Mouse (Mus musculus) lung, adult 18-20 months (tissue): ENCODE data around the gene Maml3.

Experiments
- DNase-seq, 2 experiments: peaks; one replicate each; pipeline ENCODE4 v3.0.0; 2022; ENCODE audit warnings: mixed read lengths in 2 of 2

Maml3 gene

DNA sequence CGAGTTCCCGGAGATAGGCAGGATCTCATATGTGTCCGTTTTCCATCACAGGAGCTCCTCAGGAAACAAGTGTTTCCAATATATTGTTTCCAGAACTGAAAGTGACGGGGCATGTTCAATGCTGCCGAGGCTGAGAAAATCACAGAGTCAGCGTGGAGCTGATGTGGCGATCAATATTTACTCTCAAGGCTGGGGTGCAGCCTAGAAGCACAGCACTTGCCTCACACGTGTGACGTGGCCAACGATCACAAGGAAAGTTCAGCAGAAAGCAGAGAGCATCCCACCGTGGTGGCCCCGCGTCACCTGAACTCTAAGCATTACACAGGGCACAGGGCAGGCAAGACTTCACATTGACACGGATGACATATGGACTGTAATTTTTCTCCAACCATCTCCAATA, 410.3 kb downstream of the Maml3 start:
- DNase-seq, result no peak

DNA sequence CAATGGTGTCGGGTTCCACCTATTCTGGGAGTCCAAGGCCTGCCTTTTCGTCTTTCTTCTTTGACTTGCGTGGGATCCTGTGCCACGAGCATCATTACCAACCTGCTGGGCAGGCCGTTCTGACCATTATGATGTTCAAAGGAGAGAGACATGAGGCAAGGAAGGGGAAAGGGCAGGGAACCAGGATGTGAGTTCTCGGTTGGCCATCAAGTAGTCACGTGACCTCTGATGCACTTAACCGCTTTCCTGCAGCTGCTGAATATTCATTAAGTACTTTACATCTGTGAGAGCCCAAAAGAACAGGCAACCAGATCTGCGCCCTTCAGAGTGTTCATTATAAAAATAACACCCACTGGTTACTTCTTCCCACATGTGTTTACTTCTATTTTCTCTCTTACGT, 411.7 kb downstream of the Maml3 start:
- DNase-seq, result no peak

DNA sequence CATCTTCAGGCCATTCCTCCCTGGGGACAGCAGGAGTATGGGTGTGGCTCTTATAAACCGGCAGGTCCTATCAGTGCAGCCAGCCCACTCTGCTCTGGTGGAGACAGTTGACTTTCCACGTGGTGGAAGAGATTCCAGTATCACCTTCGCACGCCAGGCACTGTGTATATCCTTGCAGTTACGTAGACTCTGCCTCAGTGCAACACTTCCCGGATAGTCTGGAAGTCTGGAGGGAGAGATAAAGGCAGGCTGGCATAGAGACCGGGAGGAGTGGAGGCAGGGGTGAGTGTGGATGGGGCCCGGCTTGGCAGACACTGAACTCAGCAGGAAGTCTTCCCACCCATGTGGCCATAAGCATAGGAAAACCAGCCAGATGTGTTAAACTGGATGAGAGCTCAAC, 416.2 kb downstream of the Maml3 start:
- DNase-seq, result no peak

DNA sequence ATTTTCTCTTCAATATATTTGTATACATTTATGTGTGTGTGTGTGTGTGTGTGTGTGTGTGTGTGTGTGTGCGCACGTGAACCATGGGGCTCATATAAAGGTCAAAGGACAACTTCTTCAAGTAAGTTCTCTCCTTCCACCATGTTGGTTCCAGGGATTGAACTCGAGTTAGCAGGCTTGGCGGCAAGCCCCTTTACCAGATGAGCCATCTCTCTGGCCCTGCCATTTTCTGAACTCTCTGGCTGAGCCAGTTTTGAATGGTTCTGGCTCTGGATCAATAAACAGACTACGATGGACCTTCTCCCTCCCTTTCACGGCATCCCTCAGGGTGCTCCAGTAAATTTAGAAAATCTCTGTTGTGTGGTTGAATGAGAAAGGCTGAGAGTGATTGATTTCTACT, 418.1 kb downstream of the Maml3 start:
- DNase-seq, result no peak

DNA sequence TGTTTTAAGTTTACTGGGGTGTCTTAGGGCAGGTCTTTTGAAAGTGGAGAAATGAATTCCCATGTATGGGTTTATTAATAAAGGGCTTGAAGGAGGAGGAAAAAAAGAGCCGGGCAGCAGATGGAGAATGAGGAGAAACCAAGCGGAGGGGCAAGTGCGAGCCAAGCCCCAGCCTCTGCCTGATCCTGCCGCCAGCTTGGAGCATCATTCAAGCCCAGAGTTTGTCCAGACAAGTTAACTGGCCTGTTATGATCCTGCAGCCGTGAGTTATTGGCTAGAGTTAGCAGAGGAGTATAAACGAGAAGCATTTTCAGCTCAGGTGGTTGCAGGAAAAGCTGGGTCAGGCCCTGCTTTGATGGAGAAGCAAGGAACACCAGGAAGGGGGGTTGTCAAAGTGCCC, 418.6 kb downstream of the Maml3 start:
- DNase-seq, result no peak

DNA sequence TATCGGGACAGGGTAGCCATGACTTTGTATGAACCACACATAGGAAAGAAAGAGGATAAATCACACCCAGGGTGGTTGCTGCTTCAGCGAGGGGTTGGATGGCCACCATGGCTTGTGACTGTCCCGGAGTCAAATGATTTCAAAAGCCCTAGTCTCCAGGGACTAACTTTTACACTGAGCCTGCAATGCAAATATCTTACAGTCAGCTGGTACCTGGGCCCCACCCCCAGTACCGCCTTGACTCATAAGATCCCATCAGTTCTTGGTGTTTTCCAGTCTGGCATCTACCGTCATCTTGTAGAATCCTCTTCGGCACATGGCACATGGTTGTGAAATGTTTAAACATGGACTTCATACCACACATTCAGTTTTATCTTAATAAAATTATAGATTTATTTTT, 419.3 kb downstream of the Maml3 start:
- DNase-seq, result no peak

DNA sequence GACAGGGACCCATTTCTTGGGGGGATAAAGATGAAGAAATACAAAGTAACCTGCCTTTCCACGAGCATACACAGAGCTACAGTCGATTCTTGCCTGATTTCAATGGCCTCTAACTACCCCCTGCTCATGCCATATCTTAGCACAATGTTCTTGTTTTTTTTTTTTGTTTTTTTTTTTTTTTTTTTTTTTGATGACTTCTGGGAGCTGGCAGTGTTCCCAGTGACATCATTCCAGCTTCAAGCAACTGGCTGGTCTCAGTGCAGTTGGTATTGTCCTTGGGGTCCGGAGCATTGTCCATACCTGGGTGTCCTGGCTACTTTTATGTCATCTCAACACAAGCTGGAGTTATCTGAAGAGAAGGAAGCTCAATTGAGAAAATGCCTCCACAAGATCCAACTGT, 429.9 kb downstream of the Maml3 start:
- DNase-seq, result no peak

DNA sequence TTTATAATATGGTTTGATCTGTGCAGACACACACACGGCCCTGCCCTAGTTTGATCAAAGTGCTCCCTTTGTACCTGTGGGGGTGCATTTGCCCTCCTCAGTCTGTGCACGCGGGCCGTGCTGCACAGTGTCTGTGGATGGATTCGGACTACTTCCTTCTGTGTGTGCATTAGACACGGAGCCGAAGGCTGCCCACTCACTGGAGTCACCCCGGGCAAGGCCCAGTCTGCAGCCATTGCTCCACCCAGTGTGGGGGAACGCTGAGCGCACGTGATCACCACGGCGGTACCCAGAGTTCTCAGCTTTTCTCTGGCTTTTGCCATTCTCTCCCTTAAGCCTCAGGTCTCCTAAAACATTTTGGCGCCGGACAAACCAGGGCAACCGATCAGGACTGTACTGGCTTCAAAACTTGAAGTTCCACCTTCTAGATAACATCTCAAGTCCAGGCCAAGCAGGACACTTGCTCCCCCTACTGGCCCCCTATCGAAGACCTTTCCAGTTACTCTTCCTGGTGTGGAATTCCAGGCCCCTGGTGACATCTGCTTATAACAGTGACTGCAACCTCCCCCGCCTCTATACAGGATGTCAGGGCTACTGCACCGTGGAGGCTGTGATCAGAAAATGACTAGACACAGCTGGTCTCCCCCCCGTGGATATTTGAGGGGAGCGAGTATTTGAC, 431.3 kb downstream of the Maml3 start:
- DNase-seq, result peak; percentile 66 to 74

DNA sequence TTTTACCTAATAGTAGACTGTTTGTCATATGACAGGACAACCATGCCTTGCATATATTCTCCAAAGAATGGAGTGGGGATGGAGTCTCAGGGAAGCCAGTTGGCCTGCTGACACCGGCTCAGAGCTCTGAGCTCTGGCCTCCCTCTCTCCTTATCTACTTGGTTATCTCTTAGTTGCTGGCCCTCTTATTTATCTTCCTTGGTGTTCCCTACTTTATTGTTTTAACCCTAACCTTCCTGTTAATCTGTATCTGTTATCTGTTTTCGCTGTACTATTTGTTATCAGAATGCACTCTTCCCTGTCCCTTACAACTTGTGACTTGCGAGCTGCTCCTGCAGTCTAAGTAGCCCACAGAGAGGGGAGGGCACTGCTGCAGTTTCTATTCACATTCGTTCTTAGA, 432.2 kb downstream of the Maml3 start:
- no peak for DNase-seq

DNA sequence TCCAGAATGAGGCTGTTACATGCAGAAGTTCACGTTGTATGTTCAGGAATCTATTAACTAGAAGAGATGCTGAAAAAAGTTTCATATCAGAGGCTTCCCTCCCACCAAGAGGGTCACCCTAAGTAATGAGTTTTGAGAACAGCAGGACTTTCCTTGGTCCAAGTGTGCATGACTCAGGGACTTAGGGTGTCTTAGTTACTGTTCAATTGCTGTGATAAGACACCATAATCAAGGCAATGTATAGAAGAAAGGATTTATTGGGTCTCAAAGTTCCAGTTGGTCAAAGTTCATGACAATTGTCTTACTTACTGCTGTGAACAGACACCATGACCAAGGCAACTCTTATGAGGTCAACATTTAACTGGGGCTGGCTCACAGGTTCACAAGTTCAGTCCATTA, 433.8 kb downstream of the Maml3 start:
- DNase-seq, result no peak

DNA sequence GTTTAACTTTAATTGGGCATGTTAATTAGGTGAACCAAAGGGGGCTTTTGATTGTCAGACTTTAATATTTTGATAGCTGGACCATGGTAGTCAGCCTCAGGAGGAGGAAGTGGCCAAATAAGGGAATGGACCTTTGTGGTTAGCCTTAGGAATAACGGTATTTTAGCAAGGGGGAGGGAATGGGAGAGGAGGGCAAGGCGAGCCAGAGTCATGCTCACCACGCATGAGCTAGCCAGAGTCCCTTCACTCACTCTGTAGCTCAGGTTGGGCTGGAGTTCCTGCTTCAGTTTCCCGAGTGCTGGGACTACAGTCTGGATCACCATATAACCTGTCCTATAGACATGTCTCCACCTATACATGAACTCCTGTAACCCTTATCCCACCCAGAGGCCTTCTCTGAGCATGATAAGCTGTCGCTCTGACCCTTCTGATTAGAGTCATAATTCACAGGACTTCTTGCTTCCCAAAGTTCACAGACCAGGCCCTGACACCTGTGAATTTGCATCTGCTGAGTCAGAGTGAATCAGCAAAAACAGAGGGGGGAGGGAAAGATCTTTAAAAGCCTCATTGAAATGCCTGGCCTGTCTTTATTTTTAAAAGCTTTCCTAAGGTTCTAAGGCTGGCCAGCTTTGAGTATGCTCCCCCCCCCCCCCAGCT, 434.3 kb downstream of the Maml3 start:
- DNase-seq, result no peak

DNA sequence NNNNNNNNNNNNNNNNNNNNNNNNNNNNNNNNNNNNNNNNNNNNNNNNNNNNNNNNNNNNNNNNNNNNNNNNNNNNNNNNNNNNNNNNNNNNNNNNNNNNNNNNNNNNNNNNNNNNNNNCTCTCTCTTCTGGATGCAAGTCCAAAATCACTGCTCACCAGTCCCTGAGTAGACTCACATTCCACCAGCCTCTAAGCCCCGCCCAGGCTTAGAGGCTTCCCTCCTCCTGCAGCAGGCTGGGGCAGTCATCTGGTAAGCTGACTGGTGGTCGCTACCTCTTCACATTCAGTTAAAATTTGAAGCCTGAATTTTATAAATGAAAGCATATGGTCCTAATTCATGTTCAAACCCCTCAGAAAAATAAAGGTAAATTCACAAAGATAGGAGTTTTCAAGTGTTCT, 436.3 kb downstream of the Maml3 start:
- no peak for DNase-seq

DNA sequence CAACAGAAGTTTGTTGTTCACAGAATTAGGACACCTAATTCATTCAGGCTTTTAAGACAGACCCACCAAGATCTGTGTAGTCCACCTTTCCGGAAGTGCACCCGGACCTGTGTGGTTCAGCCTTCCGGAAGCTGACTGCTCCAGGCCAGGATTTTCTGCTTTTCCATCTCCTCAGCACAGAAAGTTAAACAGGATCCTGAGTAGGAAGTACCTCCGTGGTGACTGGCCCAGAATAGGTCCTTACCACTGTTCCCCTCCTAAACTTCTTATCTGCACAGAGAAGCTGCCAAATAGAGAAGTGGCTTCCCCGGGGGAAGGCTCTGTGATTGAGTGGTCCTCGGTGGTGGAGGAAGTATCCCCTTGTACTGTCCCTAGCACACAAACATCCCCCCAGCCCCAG, 442.3 kb downstream of the Maml3 start:
- peak in 1 of 2 experiments; percentile 40 for DNase-seq

DNA sequence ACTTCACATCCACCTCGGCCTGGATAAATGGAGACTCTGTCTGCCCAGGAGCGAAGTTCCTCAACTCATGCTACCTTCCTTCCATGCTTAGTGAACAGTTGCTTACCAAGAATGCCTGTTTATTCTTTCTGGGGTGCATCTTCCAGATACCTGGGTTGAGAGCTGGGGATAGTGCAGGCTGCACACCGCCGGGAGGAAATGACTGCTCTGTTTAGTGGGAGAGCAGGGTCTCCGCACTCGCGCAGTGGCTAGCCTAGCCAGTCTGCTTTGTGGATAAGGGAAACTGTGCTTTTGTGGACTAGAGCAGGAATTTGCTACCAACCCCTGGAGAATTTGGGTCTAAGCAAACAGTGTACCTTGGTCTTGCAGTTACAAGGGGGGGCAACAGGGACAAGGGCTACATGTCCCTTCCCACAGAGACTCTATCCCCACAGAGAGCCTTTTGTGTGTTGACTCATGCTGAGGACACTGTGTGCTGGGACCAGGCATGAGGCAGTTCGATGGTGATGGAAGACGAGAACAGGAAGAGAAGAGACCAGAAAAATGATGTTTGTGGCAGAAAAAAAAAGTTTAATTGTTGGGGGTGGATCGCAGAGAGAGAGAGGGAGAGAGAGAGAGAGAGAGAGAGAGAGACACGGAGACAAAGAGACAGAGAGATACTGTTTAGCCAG, 442.9 kb downstream of the Maml3 start:
- DNase-seq, result peak in 1 of 2 experiments; percentile 14

DNA sequence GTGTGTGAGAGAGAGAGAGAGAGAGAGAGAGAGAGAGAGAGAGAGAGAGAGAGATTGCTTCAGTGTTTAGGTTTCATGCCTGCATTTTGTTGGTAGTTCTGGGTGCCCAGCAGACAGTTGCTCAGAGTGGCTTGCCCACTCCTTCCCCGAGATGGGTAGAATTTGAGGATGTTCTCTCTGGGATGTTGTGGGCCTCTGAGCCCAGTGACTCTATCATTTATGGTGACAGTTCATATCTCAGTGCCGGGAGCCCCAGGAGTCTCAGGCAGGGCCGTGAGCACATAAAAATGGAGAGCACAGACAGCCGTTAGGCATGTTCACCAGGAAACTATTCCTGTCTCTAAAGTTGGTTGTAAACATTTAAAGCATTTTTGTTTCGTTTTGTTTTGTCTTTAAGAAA, 443.5 kb downstream of the Maml3 start:
- no peak for DNase-seq

DNA sequence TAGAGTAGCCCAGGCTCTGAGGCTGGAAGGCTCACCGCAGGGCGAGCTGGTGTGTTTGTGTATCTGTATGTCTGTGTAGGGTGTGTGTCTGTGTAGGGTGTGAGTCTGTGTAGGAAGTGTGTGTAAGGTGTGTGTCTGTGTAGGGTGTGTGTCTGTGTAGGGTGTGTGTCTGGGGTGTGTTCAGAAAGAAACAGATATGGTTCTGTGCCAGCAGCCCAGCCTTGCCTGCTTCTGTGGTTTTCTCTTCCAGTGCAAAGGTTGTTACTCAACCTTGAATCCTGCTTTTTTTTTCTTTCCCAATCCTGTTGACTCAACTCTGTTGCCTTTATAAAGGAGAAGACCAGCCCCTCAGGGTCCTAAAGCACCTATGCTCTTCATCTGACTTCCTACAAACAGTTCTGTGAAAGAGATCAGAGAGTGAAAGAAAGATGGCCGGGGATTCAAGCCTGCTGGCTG, 444.0 kb downstream of the Maml3 start:
- peak in 1 of 2 experiments; percentile 62 for DNase-seq

DNA sequence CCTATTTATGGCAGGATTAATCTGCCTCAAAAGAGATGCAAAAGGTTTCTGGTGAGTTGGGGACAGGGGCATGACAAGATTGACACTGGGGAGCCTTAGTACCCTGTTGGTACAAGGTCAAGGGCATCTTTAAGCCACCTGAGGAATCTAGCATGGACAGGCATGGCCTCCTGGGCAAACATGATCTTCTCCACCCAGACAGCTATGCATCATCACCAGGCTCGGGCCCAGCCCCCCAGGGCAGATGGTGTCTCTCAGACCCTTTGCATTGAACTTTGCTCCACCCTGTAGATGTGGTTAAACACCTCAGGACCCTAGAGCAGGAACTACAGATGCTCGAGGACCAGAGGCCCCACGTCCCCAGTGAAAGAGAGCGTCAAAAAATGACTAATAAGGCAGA, 444.8 kb downstream of the Maml3 start, which contains the start of gene Mgst2:
Gene Mgst2 (plus strand): TSS at position 301 of the 400 bp plus-strand sequence.
- DNase-seq, result no peak

DNA sequence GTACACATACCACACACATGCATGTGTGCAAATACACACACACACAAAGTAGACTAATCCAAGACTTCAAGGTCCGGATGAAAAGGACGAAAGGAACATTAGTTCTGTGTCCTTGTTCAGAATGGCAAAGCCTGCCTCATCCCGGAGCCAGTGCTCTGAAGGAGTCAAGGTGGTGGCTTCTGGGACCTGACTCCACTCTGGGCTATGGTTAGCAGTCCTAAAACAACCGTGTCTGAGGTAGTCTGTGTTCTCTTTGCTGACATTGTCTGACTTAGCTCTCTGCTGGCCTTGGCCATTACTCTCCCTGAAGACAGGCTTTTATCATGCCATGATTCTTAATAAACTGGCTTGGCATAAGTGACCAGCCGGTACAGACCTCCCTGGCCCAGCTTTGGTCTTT, 445.5 kb downstream of the Maml3 start:
- no peak for DNase-seq

DNA sequence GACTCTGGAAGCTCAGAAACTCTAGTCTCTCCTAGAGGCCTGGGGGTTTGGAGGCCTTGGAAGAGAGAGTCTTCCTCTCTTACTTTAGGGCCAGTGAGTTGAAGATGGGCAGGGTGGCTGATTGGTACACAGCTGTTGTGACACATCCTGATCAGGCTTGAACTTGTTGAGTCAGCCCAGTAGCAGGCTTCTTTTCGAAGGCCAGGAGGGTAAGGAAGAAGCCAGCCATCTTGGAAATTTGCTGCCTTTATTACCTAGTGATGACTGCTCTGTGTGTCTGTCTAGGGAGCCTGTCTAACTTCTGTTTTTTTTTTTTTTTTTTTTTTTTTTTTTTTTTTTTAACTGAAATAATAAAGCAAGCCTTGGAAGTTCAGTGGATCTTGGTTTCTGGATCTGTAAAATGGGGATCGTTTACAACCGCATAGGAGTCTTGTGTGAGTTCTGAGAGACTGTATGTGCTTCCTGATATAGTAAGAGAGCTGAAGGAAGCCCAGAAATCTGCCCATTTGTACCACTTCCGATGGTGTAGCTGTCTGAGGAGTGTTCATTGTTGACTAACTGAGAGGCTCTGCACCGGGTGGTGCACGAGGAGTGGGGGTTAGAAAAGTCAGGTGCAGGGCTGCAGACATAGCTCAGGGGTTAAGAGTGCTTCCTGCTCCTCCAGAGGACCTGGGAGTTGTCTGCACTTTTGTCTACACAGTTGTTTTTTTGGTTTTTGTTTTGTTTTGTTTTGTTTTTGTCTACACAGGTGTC, 450.4 kb downstream of the Maml3 start:
- DNase-seq, result no peak

DNA sequence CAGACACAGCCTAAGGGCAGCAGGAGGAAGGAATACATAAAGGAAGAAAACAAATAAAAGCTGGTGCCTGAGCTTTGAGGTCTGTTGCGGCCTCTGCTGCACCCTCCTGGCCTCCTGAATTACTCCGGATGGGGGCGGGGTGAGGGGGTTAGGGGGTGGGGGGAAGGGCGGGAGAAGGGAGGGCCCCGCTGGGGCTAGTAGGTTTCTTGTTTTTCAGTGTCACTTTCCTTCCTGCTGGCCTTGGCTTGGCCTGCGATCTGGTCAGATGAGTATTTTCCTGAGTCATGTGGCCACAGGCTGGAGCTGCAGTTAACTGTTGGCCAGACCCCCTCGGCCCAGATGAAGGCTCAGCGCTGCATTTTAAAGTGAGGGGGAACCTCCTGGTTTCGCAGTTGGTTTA, 452.2 kb downstream of the Maml3 start:
- peak; percentile 39 to 50 for DNase-seq

DNA sequence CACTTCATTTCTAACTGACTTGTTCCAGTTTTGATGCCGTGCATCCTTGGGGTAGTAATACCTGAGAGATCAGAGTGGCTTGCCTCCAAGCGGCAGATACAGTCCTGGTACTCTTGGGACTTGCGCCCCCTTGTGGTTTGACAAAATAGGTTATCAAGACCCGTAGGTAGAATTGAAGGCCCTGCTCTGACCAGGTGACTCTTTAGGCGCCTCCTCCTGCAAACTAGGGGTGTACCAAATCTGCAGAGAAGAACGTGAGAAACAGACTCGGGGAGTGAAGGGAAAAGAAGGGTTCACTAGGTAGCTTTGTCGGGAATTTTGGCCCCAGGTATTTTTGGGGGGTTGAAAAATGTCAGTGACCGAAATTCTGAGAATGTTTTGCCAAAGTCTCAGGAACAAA, 452.6 kb downstream of the Maml3 start:
- DNase-seq, result peak; percentile 79 to 88

DNA sequence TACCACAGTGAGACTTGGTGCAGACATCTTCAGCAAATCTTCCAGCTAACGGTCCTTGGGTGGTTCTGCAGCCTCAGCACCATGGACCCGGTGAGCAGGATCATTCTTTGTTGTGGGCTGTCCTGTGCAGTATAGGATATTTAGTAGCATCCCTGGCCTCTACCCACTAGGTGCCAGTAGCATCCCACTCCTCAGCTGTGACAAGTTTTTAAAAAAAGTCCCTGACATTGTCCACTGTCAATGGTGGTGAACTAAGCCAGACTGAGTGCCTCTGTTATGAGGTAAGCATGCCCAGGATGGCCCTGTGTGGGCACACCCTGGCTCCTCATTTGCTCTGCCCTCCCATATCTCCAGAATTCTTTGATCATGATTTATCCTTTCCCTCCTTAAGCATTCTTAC, 453.7 kb downstream of the Maml3 start:
- no peak for DNase-seq

DNA sequence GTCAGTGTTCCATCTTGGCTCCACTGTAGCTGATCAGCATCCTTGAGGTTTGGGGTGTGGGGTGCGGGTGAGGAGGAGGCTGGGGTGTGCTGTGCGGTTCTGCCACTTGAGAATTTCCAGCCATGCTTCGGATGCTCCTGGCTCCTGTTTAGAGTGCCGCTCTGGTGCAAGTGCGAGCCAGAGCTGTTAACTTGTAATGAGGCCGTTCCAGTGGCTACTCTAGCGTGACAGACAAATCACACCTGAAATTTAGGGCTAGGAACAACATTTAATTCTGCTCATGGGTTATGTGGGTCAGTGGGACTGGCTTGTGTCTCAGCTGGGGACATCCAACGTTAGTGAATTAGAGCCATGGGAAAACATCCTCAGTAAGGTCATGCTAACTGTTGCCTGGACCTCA, 454.9 kb downstream of the Maml3 start:
- DNase-seq, result no peak
